Mouse (Mus musculus) intestine, embryonic 14.5 days (tissue): ENCODE measurements around the gene Pecr. TPM values are rescaled to one million over a fixed set of nuclear protein-coding genes. Genes with fewer than 3 reads are reported as not detected.
"Not testable (repeated sequence)": the region's sequence is repeated elsewhere in the genome, so short reads cannot be mapped to it uniquely, and the experiment has no call there.

ENCODE experiments used
- ATAC-seq: fragments of 200-750 bp; cut with Nextera tagmentation; replicated peaks from 2 replicates; pipeline ENCODE4 v1.8.0; 2017; ENCODE audit warnings: low read depth, moderate number of reproducible peaks, moderate TSS enrichment, moderate library complexity; ENCODE audit not compliant: low FRiP score, low TSS enrichment
- DNase-seq: peaks from one replicate; pipeline ENCODE4 v3.0.0-alpha.2; 2018; ENCODE audit warnings: low spot score
- H3K27ac ChIP-seq: fragments of 300-500 bp; sonication (generic); 2 replicates; pipeline ENCODE4 v1.5.1; 2014; ENCODE audit warnings: low read depth, mild to moderate bottlenecking, control low read depth
- H3K27me3 ChIP-seq: fragments of 300-500 bp; sonication (generic); replicated peaks from 2 replicates; pipeline ENCODE4 v1.6.1; 2014; ENCODE audit warnings: low read length, control low read depth; ENCODE audit not compliant: control insufficient read depth, insufficient read depth
- H3K36me3 ChIP-seq: fragments of 300-500 bp; sonication (generic); 2 replicates; pipeline ENCODE4 v1.6.1; 2014; ENCODE audit warnings: low read length, control low read depth; ENCODE audit not compliant: control insufficient read depth, insufficient read depth
- H3K4me1 ChIP-seq: fragments of 300-500 bp; sonication (generic); replicated peaks from 2 replicates; pipeline ENCODE4 v1.6.1; 2014; ENCODE audit warnings: low read length, control low read depth, mixed read lengths; ENCODE audit not compliant: control insufficient read depth, insufficient read depth
- H3K4me2 ChIP-seq: fragments of 300-500 bp; sonication (generic); 2 replicates; pipeline ENCODE4 v1.6.1; 2014; ENCODE audit warnings: low read length
- H3K4me3 ChIP-seq: fragments of 300-500 bp; sonication (generic); 2 replicates; pipeline ENCODE4 v1.5.1; 2014; ENCODE audit warnings: low read depth, low read length, control low read depth, mixed read lengths
- H3K9ac ChIP-seq: fragments of 300-500 bp; sonication (generic); 2 replicates; pipeline ENCODE4 v1.6.1; 2014; ENCODE audit warnings: mild to moderate bottlenecking, low read length
- H3K9me3 ChIP-seq: fragments of 300-500 bp; sonication (generic); 2 replicates; pipeline ENCODE4 v1.6.1; 2016; ENCODE audit warnings: low read length, control low read depth; ENCODE audit not compliant: control insufficient read depth
- WGBS: fragments of 180-500 bp; shearing (Covaris S2); extraction: QIAGEN DNeasy Blood & Tissue Kit; methylation state at CpG from one replicate; pipeline ENCODE4 v1.1.7; 2014; 5-methylcytosine and 5-hydroxymethylcytosine counted together
- polyA plus RNA-seq: library from polyadenylated mRNA; unstranded; fragments of >200 nt; fragmentation: Nextera tagmentation; extraction: Ambion mirVana; gene quantifications from 2 replicates; pipeline ENCODE4 v1.2.1, GENCODE M21; 2014

The Pecr gene
- polyA plus RNA-seq, 1 experiment from 2014 or later: 46.1 TPM

GRCm38 (mm10) chr1:72251806-72252205 lies 32.3 kb downstream of the Pecr start:
- no peak overlapping the region for H3K4me3 ChIP-seq
- no peak overlapping the region for H3K4me2 ChIP-seq
- H3K27me3 ChIP-seq: no peaks in the 10 kb centered on the region
- H3K4me1 ChIP-seq: no peaks in the 10 kb centered on the region; the same call in 1 of the 2 replicates
- no peak for DNase-seq
- H3K36me3 ChIP-seq: no peaks in the 10 kb centered on the region
- 82% methylated on average over 1 of the region's 1 CpGs for WGBS
- H3K27ac ChIP-seq: no peak overlapping the region
- H3K9me3 ChIP-seq: no peaks in the 10 kb centered on the region
- no peak overlapping the region for H3K9ac ChIP-seq
- ATAC-seq: no peak

- not testable (repeated sequence) for H3K27ac ChIP-seq, H3K27me3 ChIP-seq, H3K4me1 ChIP-seq, H3K9ac ChIP-seq, H3K9me3 ChIP-seq, ATAC-seq, H3K4me3 ChIP-seq, DNase-seq, H3K36me3 ChIP-seq, H3K4me2 ChIP-seq
- WGBS: 51% methylated on average over 9 of the region's 9 CpGs
Observed at GRCm38 (mm10) chr1:72248226-72248737, 35.8 kb downstream of the Pecr start.

- ATAC-seq (peak; percentile 85; the same call in 1 of the 2 replicates), DNase-seq (peak; percentile 70)
- peak overlapping the region; percentile 61 for H3K4me2 ChIP-seq
- no peaks in the 10 kb centered on the region for H3K4me1 ChIP-seq
- H3K27ac ChIP-seq: peak overlapping the region; percentile 100
- no peaks in the 10 kb centered on the region for H3K27me3 ChIP-seq
- H3K9ac ChIP-seq: no peak overlapping the region
- H3K36me3 ChIP-seq: no peaks in the 10 kb centered on the region
- no peaks in the 10 kb centered on the region for H3K9me3 ChIP-seq
- 1% methylated on average over 12 of the region's 12 CpGs for whole genome bisulfite sequencing
- peak overlapping the region; percentile 43 for H3K4me3 ChIP-seq
Observed at GRCm38 (mm10) chr1:72244317-72245036, 39.6 kb downstream of the Pecr start.

GRCm38 (mm10) chr1:72243656-72244316 lies 40.3 kb downstream of the Pecr start:
- peak overlapping the region; percentile 100 for H3K27ac ChIP-seq
- H3K9me3 ChIP-seq: no peaks in the 10 kb centered on the region
- peak; percentile 99 for DNase-seq
- H3K9ac ChIP-seq: peak overlapping the region; percentile 89
- H3K4me3 ChIP-seq: peak overlapping the region; percentile 43
- ATAC-seq: peak; percentile 95
- H3K4me2 ChIP-seq: peak overlapping the region; percentile 61
- WGBS: under 1% methylated on average over 46 of the region's 47 CpGs
- H3K4me1 ChIP-seq: no peaks in the 10 kb centered on the region
- no peaks in the 10 kb centered on the region for H3K36me3 ChIP-seq
- no peaks in the 10 kb centered on the region for H3K27me3 ChIP-seq

- 90% methylated on average over 5 of the region's 5 CpGs for WGBS
Observed at GRCm38 (mm10) chr1:72242581-72243143, 41.5 kb downstream of the Pecr start.

GRCm38 (mm10) chr1:72239113-72239512 lies 45.0 kb downstream of the Pecr start:
- H3K27ac ChIP-seq, H3K9me3 ChIP-seq, ATAC-seq, H3K4me1 ChIP-seq, H3K27me3 ChIP-seq, H3K9ac ChIP-seq, H3K4me3 ChIP-seq, H3K36me3 ChIP-seq, H3K4me2 ChIP-seq, DNase-seq: not testable (repeated sequence)
- WGBS: 90% methylated on average over 3 of the region's 3 CpGs

More at GRCm38 (mm10) chr1:72242581-72243143, 41.5 kb downstream of the Pecr start:
- no peaks in the 10 kb centered on the region; the same call in 1 of the 2 replicates for H3K4me1 ChIP-seq
- ATAC-seq (no peak), DNase-seq (no peak)
- H3K9ac ChIP-seq: no peak overlapping the region
- no peaks in the 10 kb centered on the region for H3K9me3 ChIP-seq
- no peak overlapping the region for H3K4me2 ChIP-seq
- no peaks in the 10 kb centered on the region for H3K27me3 ChIP-seq
- no peaks in the 10 kb centered on the region for H3K36me3 ChIP-seq
- no peak overlapping the region for H3K27ac ChIP-seq
- H3K4me3 ChIP-seq: no peak overlapping the region

- no peak overlapping the region for H3K27ac ChIP-seq
- peak overlapping the region; percentile 43; the same call in 1 of the 2 replicates for H3K4me2 ChIP-seq
- H3K36me3 ChIP-seq: no peaks in the 10 kb centered on the region
- ATAC-seq (no peak), DNase-seq (no peak)
- 66% methylated on average over 10 of the region's 10 CpGs for WGBS
- no peaks in the 10 kb centered on the region; the same call in 1 of the 2 replicates for H3K4me1 ChIP-seq
- H3K9me3 ChIP-seq: no peaks in the 10 kb centered on the region
- H3K27me3 ChIP-seq: 0 out of 2 replicates have a peak, but pooled peaks cover 3% of the 10 kb centered on the region
- H3K9ac ChIP-seq: no peak overlapping the region
- H3K4me3 ChIP-seq: no peak overlapping the region
Observed at GRCm38 (mm10) chr1:72238016-72238580, 46.0 kb downstream of the Pecr start.

- Histone ChIP-seq H3K9me3 (no peaks in the 10 kb centered on the region), H3K4me3 (peak overlapping the region; percentile 20; the same call in 1 of the 2 replicates), H3K27me3 (0 out of 2 replicates have a peak, but pooled peaks cover 3% of the 10 kb centered on the region), H3K9ac (no peak overlapping the region), H3K4me2 (peak overlapping the region; percentile 43), H3K36me3 (no peaks in the 10 kb centered on the region), H3K4me1 (no peaks in the 10 kb centered on the region; the same call in 1 of the 2 replicates), H3K27ac (no peak overlapping the region)
- no peak; the same call in none of the 2 replicates for ATAC-seq
- WGBS: 5% methylated on average over 11 of the region's 13 CpGs
- DNase-seq: no peak
Observed at GRCm38 (mm10) chr1:72237007-72237775, 46.9 kb downstream of the Pecr start.
